Mouse (Mus musculus) CH12.LX (cell line): ENCODE results near the gene Ccdc32. TPM values are rescaled to one million over a fixed set of nuclear protein-coding genes. Genes with fewer than 3 reads are reported as not detected.

ENCODE experiments used
- DNase-seq: peaks from one replicate; pipeline ENCODE4 v3.0.0-alpha.2; 2013; ENCODE audit errors: extremely low read depth
- H3K27ac ChIP-seq: 2 replicates; pipeline ENCODE4 v1.5.1; 2012; ENCODE audit warnings: low read depth, mild to moderate bottlenecking, control low read depth, moderate library complexity; ENCODE audit not compliant: insufficient read depth
- H3K27me3 ChIP-seq: replicated peaks from 2 replicates; pipeline ENCODE3; 2012; ENCODE audit warnings: inconsistent platforms
- H3K36me3 ChIP-seq, 2 experiments: replicated peaks in 1 of 2; 2 replicates each; pipeline versions ENCODE3 to v1.6.1; 2012; ENCODE audit warnings: inconsistent platforms in 1 of 2, low read length in 1 of 2, mild to moderate bottlenecking in 1 of 2, mixed read lengths in 1 of 2, moderate library complexity in 1 of 2; ENCODE audit not compliant: control insufficient read depth in 1 of 2, insufficient read depth in 1 of 2
- H3K4me1 ChIP-seq, 2 experiments: 2 replicates each; pipeline ENCODE4 v1.6.1; 2012; ENCODE audit warnings: inconsistent platforms in 1 of 2, moderate library complexity in 1 of 2; ENCODE audit not compliant: insufficient read depth in 2 of 2, control insufficient read depth in 1 of 2
- H3K4me2 ChIP-seq: 2 replicates; pipeline ENCODE4 v1.6.1; 2012; ENCODE audit warnings: low read depth, mild to moderate bottlenecking, control low read depth; ENCODE audit not compliant: poor library complexity, insufficient read depth, severe bottlenecking
- H3K4me3 ChIP-seq, 3 experiments: fragments of 150-350 bp in 1 of 3; sonication (generic) in 1 of 3; replicated peaks in 1 of 3; 2 replicates each; pipeline versions ENCODE3 to v1.5.1; 2011 to 2012; ENCODE audit warnings: low read depth in 2 of 3, low read length in 2 of 3, mild to moderate bottlenecking in 2 of 3, moderate library complexity in 2 of 3, control low read depth in 1 of 3, improper control_type of control experiment in 1 of 3, inconsistent platforms in 1 of 3, mixed read lengths in 1 of 3; ENCODE audit not compliant: poor library complexity in 1 of 3
- H3K79me2 ChIP-seq: replicated peaks from 2 replicates; pipeline ENCODE4 v1.6.1; 2012; ENCODE audit warnings: mild to moderate bottlenecking, moderate library complexity; ENCODE audit not compliant: control insufficient read depth, poor library complexity, insufficient read depth, severe bottlenecking; ENCODE audit errors: extremely low read depth
- H3K9ac ChIP-seq: 2 replicates; pipeline ENCODE4 v1.6.1; 2012; ENCODE audit warnings: low read depth, mild to moderate bottlenecking, control low read depth, moderate library complexity; ENCODE audit not compliant: insufficient read depth
- H3K9me3 ChIP-seq: replicated peaks from 2 replicates; pipeline ENCODE3; 2012; ENCODE audit warnings: low read length, inconsistent platforms, mixed read lengths
- BHLHE40 ChIP-seq: IDR thresholded peaks from 2 replicates; pipeline ENCODE4 v1.6.1; 2011; ENCODE audit warnings: mild to moderate bottlenecking, low read depth, low read length, improper control_type of control experiment
- CHD2 ChIP-seq: IDR thresholded peaks from 2 replicates; pipeline ENCODE4 v1.6.1; 2011; ENCODE audit warnings: low read length, improper control_type of control experiment
- CTCF ChIP-seq, 2 experiments: IDR thresholded peaks in 1 of 2; conservative IDR thresholded peaks in 1 of 2; 2 replicates each; pipeline ENCODE4 v1.5.1; 2011 to 2012; ENCODE audit warnings: low read depth in 2 of 2, low read length in 2 of 2, improper control_type of control experiment in 1 of 2, inconsistent platforms in 1 of 2, mild to moderate bottlenecking in 1 of 2, moderate library complexity in 1 of 2
- E2F4 ChIP-seq: IDR thresholded peaks from 2 replicates; pipeline ENCODE4 v1.6.1; 2011; ENCODE audit warnings: low read depth, low read length, improper control_type of control experiment; ENCODE audit not compliant: insufficient replicate concordance
- ELF1 ChIP-seq: IDR thresholded peaks from 2 replicates; pipeline ENCODE4 v1.6.1; 2014; ENCODE audit warnings: low read depth, mild to moderate bottlenecking, inconsistent platforms, low read length, improper control_type of control experiment
- EP300 ChIP-seq: IDR thresholded peaks from 2 replicates; pipeline ENCODE4 v1.6.1; 2011; ENCODE audit warnings: low read length, improper control_type of control experiment
- GABPA ChIP-seq: IDR thresholded peaks from 2 replicates; pipeline ENCODE4 v1.6.1; 2012; ENCODE audit warnings: low read depth, low read length, improper control_type of control experiment, inconsistent platforms; ENCODE audit not compliant: insufficient replicate concordance
- HCFC1 ChIP-seq: IDR thresholded peaks from 2 replicates; pipeline ENCODE4 v1.6.1; 2012; ENCODE audit warnings: low read depth, mild to moderate bottlenecking, inconsistent platforms, low read length, improper control_type of control experiment
- JUN ChIP-seq: IDR thresholded peaks from 2 replicates; pipeline ENCODE4 v1.6.1; 2011; ENCODE audit warnings: low read depth, mild to moderate bottlenecking, low read length, improper control_type of control experiment, moderate library complexity; ENCODE audit not compliant: insufficient read depth
- KAT2A ChIP-seq: IDR thresholded peaks from 2 replicates; pipeline ENCODE4 v1.6.1; 2012; ENCODE audit warnings: low read length, improper control_type of control experiment, inconsistent platforms; ENCODE audit not compliant: insufficient replicate concordance
- MEF2A ChIP-seq: IDR thresholded peaks from 2 replicates; pipeline ENCODE4 v1.6.1; 2014; ENCODE audit warnings: low read depth, mild to moderate bottlenecking, inconsistent platforms, low read length, improper control_type of control experiment, borderline replicate concordance
- NELFE ChIP-seq: IDR thresholded peaks from 2 replicates; pipeline ENCODE4 v1.6.1; 2011; ENCODE audit warnings: low read depth, low read length, improper control_type of control experiment
- NRF1 ChIP-seq: IDR thresholded peaks from 2 replicates; pipeline ENCODE4 v1.6.1; 2014; ENCODE audit warnings: low read depth, mild to moderate bottlenecking, inconsistent platforms, low read length, improper control_type of control experiment, moderate library complexity
- PAX5 ChIP-seq: IDR thresholded peaks from 2 replicates; pipeline ENCODE4 v1.6.1; 2012; ENCODE audit warnings: low read length, inconsistent platforms, mixed read lengths
- RAD21 ChIP-seq: IDR thresholded peaks from 2 replicates; pipeline ENCODE4 v1.6.1; 2011; ENCODE audit warnings: low read depth, mild to moderate bottlenecking, low read length, improper control_type of control experiment, moderate library complexity
- SIN3A ChIP-seq: IDR thresholded peaks from 2 replicates; pipeline ENCODE4 v1.6.1; 2012; ENCODE audit warnings: low read length, improper control_type of control experiment, inconsistent platforms
- TCF12 ChIP-seq: IDR thresholded peaks from 2 replicates; pipeline ENCODE4 v1.6.1; 2014; ENCODE audit warnings: low read depth, mild to moderate bottlenecking, inconsistent platforms, low read length, improper control_type of control experiment
- USF1 ChIP-seq: IDR thresholded peaks from 2 replicates; pipeline ENCODE4 v1.6.1; 2014; ENCODE audit warnings: low read depth, mild to moderate bottlenecking, inconsistent platforms, low read length, improper control_type of control experiment
- USF2 ChIP-seq: conservative IDR thresholded peaks from 2 replicates; pipeline ENCODE4 v1.6.1; 2011; ENCODE audit warnings: low read depth, low read length, improper control_type of control experiment
- ZC3H11A ChIP-seq: IDR thresholded peaks from 2 replicates; pipeline ENCODE4 v1.6.1; 2012; ENCODE audit warnings: low read depth, mild to moderate bottlenecking, inconsistent platforms, low read length, improper control_type of control experiment
- ZKSCAN1 ChIP-seq: IDR thresholded peaks from 2 replicates; pipeline ENCODE4 v1.6.1; 2012; ENCODE audit warnings: low read depth, inconsistent platforms, low read length, improper control_type of control experiment, borderline replicate concordance
- ZMIZ1 ChIP-seq: IDR thresholded peaks from 2 replicates; pipeline ENCODE4 v1.6.1; 2012; ENCODE audit warnings: low read depth, mild to moderate bottlenecking, inconsistent platforms, low read length, improper control_type of control experiment
- dilution Hi-C: fragments of 300-500 bp; cut with MboI; formaldehyde crosslinking; loops from 2 replicates; pipeline ENCODE4 v1.14.3; 2020; ENCODE audit warnings: low sequenced_read_pairs; ENCODE audit not compliant: extremely low pct_unique_long_range_greater_than_20kb, extremely low pct_ligation_motif_present
- in situ Hi-C: fragments of 300-500 bp; cut with MboI; formaldehyde crosslinking; loops from 3 replicates; pipeline ENCODE4 v1.14.3; 2019; ENCODE audit warnings: low sequenced_read_pairs, low pct_ligation_motif_present, low pct_unique_long_range_greater_than_20kb, mixed read lengths
- polyA plus RNA-seq: library from polyadenylated mRNA; unstranded; fragments of >175 nt; gene quantifications from 2 replicates; pipeline ENCODE4 v1.2.1, GENCODE M21; 2012; ENCODE audit warnings: low read depth; ENCODE audit not compliant: insufficient read length
- total RNA-seq, 2 experiments: library from RNA; depleted of rRNA; stranded (reverse); fragments of 300-350 nt in 1 of 2; fragments of >200 nt in 1 of 2; gene quantifications; 2 replicates each; pipeline ENCODE4 v1.2.3; 2012 to 2014

Gene Ccdc32
- total and polyA plus RNA-seq, 3 experiments = 11.5 to 18.3 (median 11.7) TPM

GRCm38 (mm10) chr2:119034656-119035396 is 5.6 kb upstream of the Ccdc32 start, which contains the start of gene Rpusd2 (continued):
- peak; percentile 82; the same call in 1 of the 2 replicates for TF ChIP-seq ZMIZ1
- TF ChIP-seq JUN = no peak
- TF ChIP-seq EP300 = no peak
- TF ChIP-seq RAD21 = peak; percentile 34
- peak in 1 of 2 experiments; percentile 63; a peak in 2 of 4 replicates for TF ChIP-seq CTCF (conservative IDR thresholded peaks at IDR 0.05 in 1 of 2, IDR thresholded peaks at IDR 0.05 in 1 of 2; ENCODE audit: low read depth in 2 of 2, low read length in 2 of 2)
- TF ChIP-seq MEF2A = peak; percentile 47
- TF ChIP-seq KAT2A = 0 out of 2 replicates have a peak, but pooled peaks have one; percentile 59
- TF ChIP-seq TCF12 = peak; percentile 90
- TF ChIP-seq BHLHE40 = peak; percentile 42; the same call in 1 of the 2 replicates
- TF ChIP-seq PAX5 = no peak
- peak; percentile 90; the same call in 1 of the 2 replicates for TF ChIP-seq E2F4

- H3K79me2 ChIP-seq = peaks cover 12% of the 10 kb centered on the region
- H3K4me3 ChIP-seq = no peak overlapping the region
- peaks cover 6 to 11% of the 10 kb centered on the region in 2 experiments for H3K36me3 ChIP-seq
- H3K27ac ChIP-seq = no peak overlapping the region
- TF ChIP-seq HCFC1 (no peak), USF1 (no peak), ELF1 (no peak), USF2 (no peak), NELFE (no peak), PAX5 (no peak), CHD2 (no peak), SIN3A (no peak)
- H3K9me3 ChIP-seq = no peaks in the 10 kb centered on the region
- H3K9ac ChIP-seq = no peak overlapping the region
- dilution Hi-C loops (no loop called here), in situ Hi-C loops (no loop called here)
- DNase-seq = no peak
- no peak overlapping the region for H3K4me2 ChIP-seq
- peaks cover 13% of the 10 kb centered on the region for H3K27me3 ChIP-seq
- H3K4me1 ChIP-seq = peaks cover 12 to 37% of the 10 kb centered on the region in 2 experiments
Measured at GRCm38 (mm10) chr2:119032191-119032590, 3.0 kb upstream of the Ccdc32 start.

DNA sequence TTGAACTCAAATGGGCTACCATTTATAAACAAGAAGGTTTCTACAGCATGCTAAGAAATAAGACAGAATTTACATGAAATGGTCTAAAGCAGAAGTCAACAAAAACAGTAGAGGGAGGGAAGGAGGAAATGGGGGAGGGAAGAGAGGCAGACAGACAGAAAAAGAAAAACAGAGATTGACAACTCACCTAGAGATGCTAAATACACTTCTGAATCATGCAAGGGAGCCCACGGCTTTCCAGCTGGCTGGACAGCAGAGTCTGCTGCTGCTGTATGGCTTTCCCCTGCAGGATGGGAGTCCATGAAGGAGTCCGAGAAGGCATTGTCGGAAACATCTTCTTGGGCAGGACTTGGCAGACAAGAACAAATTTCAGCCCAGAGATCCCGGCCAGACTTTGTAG is 2.2 kb downstream of the Ccdc32 start:
- H3K4me3 ChIP-seq = no peak overlapping the region
- H3K9ac ChIP-seq = no peak overlapping the region
- TF ChIP-seq NRF1 (no peak), USF2 (no peak), PAX5 (no peak), GABPA (no peak), EP300 (no peak), USF1 (no peak), ZKSCAN1 (no peak), ZC3H11A (no peak), SIN3A (no peak), ZMIZ1 (no peak), JUN (no peak)
- H3K79me2 ChIP-seq = peaks cover 4% of the 10 kb centered on the region; the same call in 1 of the 2 replicates
- no peak overlapping the region for H3K4me2 ChIP-seq
- H3K4me1 ChIP-seq = peaks cover 8 to 30% of the 10 kb centered on the region in 2 experiments
- no peak for DNase-seq
- H3K27ac ChIP-seq = no peak overlapping the region
- H3K27me3 ChIP-seq = peaks cover 8% of the 10 kb centered on the region
- dilution Hi-C loops (no loop called here), in situ Hi-C loops (no loop called here)
- H3K9me3 ChIP-seq = peaks cover 3% of the 10 kb centered on the region
- H3K36me3 ChIP-seq = peaks cover 21 to 53% of the 10 kb centered on the region in 2 experiments
